Mouse (Mus musculus): ENCODE results near the gene Cdk5r2. TPM values are rescaled to one million over a fixed set of nuclear protein-coding genes. Genes with fewer than 3 reads are reported as not detected.
"Not testable (repeated sequence)": the region's sequence is repeated elsewhere in the genome, so short reads cannot be mapped to it uniquely, and the experiment has no call there.

Cdk5r2 gene
- polyA plus RNA-seq, 1 experiment from 2014 or later = 4.0 TPM

DNA sequence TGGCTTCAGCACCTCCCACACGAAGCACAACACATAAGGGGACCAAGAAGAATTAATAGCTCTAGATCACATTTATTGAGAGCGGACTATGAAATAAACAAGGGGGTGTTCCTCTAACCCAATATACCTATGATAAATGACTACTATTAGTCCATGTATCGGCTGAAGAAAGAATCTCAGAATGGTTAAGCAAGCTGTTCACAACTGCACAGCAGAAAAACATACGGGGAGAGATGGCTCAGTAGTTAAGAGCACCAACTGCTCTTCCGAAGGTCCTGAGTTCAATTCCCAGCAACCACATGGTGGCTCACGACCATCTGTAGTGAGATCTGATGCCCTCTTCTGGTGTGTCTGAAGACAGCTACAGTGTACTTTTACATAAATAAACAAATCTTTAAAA is 38.8 kb upstream of the Cdk5r2 start:
- not testable (repeated sequence) for H3K4me2 ChIP-seq (ENCODE audit: low read depth); H3K27me3 ChIP-seq (ENCODE audit: control insufficient read depth, insufficient read depth, low read length); DNase-seq (ENCODE audit: low spot score); H3K9ac ChIP-seq (ENCODE audit: low read length); ATAC-seq (ENCODE audit: insufficient read depth, low FRiP score, low TSS enrichment); H3K4me1 ChIP-seq (ENCODE audit: control insufficient read depth, insufficient read depth, low read length); H3K4me3 ChIP-seq (ENCODE audit: low read depth, low read length); H3K9me3 ChIP-seq (ENCODE audit: control insufficient read depth, low read length); H3K36me3 ChIP-seq (ENCODE audit: control insufficient read depth, insufficient read depth, low read length); H3K27ac ChIP-seq (ENCODE audit: low read depth, low read length)
- 93% methylated on average over 6 of the region's 6 CpGs for WGBS

DNA sequence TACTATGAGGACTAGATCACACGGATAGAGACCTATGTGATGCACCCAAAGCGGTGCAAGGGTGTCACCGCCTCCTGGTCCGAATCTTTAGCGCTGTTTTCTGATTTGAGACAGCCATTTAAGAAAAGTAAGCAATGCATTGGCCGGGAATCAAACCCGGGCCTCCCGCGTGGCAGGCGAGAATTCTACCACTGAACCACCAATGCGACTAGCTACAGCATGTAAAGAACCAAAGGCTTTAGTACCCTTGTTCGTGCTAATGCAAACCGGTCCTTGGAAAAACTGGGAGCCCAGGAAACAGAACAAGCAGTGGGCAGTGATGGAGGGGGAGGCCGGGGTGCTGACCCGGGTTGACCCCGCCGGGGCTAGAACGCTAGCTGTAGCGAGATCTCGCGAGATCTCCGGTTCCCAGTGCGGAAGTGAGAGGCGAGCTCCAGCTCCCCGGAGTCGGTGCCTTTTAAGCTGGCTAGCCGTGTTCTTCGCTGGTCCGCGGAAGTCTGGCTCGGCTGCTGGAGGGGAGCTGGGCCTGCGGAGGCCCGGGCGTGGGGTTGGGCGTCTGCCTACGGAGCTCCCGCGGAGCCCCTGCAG is 38.0 kb upstream of the Cdk5r2 start:
- peak overlapping the region; percentile 89 for H3K9ac ChIP-seq (ENCODE audit: low read length)
- WGBS = 6% methylated on average over 35 of the region's 38 CpGs
- peak overlapping the region; percentile 78 for H3K4me2 ChIP-seq (ENCODE audit: low read depth)
- peak; percentile 92 for DNase-seq (ENCODE audit: low spot score)
- ATAC-seq (ENCODE audit: insufficient read depth, low FRiP score, low TSS enrichment) = peak; percentile 88
- H3K4me3 ChIP-seq (ENCODE audit: low read depth, low read length) = peak overlapping the region; percentile 65
- H3K27ac ChIP-seq (ENCODE audit: low read depth, low read length) = peak overlapping the region; percentile 88
- H3K27me3 ChIP-seq (ENCODE audit: control insufficient read depth, insufficient read depth, low read length) = no peaks in the 10 kb centered on the region
- H3K4me1 ChIP-seq (ENCODE audit: control insufficient read depth, insufficient read depth, low read length) = no peaks in the 10 kb centered on the region
- no peaks in the 10 kb centered on the region for H3K36me3 ChIP-seq (ENCODE audit: control insufficient read depth, insufficient read depth, low read length)
- no peaks in the 10 kb centered on the region for H3K9me3 ChIP-seq (ENCODE audit: control insufficient read depth, low read length)

DNA sequence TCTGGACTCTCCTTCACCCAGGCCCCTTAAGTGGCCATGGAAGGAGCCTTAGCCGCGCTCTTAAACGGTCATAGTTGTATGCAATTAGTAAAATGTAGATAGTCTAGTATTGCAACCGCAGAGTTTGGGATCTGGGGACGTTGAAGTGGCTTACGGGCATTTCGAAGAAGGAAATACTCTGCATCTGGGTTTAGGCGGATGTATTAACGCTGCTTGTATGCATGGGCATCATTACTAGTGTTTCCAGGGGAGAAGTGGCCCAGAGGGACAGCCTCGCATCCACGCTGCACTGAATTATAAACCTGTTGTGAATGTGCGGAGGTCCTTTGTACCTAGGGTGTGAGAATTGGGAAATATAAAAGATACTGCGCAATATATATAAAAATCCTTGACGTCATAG is 37.5 kb upstream of the Cdk5r2 start:
- Histone ChIP-seq H3K27ac (ENCODE audit: low read depth, low read length) (peak overlapping the region; percentile 88), H3K36me3 (ENCODE audit: control insufficient read depth, insufficient read depth, low read length) (no peaks in the 10 kb centered on the region), H3K4me3 (ENCODE audit: low read depth, low read length) (peak overlapping the region; percentile 65), H3K4me2 (ENCODE audit: low read depth) (peak overlapping the region; percentile 78), H3K27me3 (ENCODE audit: control insufficient read depth, insufficient read depth, low read length) (no peaks in the 10 kb centered on the region), H3K4me1 (ENCODE audit: control insufficient read depth, insufficient read depth, low read length) (no peaks in the 10 kb centered on the region), H3K9me3 (ENCODE audit: control insufficient read depth, low read length) (no peaks in the 10 kb centered on the region), H3K9ac (ENCODE audit: low read length) (peak overlapping the region; percentile 89)
- no peak for ATAC-seq (ENCODE audit: insufficient read depth, low FRiP score, low TSS enrichment)
- 14% methylated on average over 14 of the region's 14 CpGs for WGBS
- DNase-seq (ENCODE audit: low spot score) = no peak

DNA sequence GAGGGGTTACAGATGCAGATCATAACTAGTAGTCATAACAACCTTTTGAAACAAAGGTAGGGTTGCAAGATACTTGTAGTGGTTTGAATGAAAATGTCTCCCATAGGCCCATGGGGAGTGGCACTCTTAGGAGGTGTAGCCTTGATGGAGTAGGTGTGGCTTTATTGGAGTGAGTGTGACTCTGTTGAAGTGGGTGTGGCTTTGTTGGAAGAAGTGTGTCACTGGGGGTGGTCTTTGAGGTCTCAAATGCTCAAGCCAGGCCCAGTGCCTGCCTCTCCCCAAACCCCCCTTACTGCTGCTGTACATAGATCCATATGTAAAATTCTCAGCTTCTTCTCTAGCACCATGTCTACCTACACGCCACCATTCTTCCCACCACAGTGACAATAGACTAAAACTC is 36.2 kb upstream of the Cdk5r2 start:
- no peak for DNase-seq (ENCODE audit: low spot score)
- no peak overlapping the region for H3K4me2 ChIP-seq (ENCODE audit: low read depth)
- H3K9me3 ChIP-seq (ENCODE audit: control insufficient read depth, low read length) = no peaks in the 10 kb centered on the region
- no peaks in the 10 kb centered on the region for H3K27me3 ChIP-seq (ENCODE audit: control insufficient read depth, insufficient read depth, low read length)
- H3K4me3 ChIP-seq (ENCODE audit: low read depth, low read length) = no peak overlapping the region
- H3K4me1 ChIP-seq (ENCODE audit: control insufficient read depth, insufficient read depth, low read length) = no peaks in the 10 kb centered on the region
- no peak overlapping the region for H3K27ac ChIP-seq (ENCODE audit: low read depth, low read length)
- H3K9ac ChIP-seq (ENCODE audit: low read length) = no peak overlapping the region
- 97% methylated on average over 1 of the region's 1 CpGs for WGBS
- H3K36me3 ChIP-seq (ENCODE audit: control insufficient read depth, insufficient read depth, low read length) = no peaks in the 10 kb centered on the region
- ATAC-seq (ENCODE audit: insufficient read depth, low FRiP score, low TSS enrichment) = no peak

DNA sequence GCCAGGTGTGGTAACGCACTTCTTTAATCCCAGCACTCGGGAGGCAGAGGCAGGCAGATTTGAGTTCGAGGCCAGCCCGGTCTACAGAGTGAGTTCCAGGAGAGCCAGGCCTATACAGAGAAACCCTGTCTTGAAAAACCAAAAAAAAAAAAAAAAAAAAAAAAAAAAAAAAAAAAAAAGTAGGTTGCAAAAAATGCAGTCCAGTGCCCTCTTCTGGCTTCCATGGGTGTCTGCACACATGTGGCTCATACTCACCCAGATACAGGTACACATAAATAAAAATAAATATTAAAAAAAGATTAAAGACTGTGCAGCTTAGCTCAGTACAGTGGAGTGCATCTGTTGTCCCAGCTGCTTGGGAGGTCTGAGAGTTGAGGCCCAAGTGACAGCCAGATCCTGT is 31.1 kb upstream of the Cdk5r2 start:
- not testable (repeated sequence) for H3K9me3 ChIP-seq (ENCODE audit: control insufficient read depth, low read length); H3K4me2 ChIP-seq (ENCODE audit: low read depth); H3K4me3 ChIP-seq (ENCODE audit: low read depth, low read length); H3K36me3 ChIP-seq (ENCODE audit: control insufficient read depth, insufficient read depth, low read length); ATAC-seq (ENCODE audit: insufficient read depth, low FRiP score, low TSS enrichment); H3K4me1 ChIP-seq (ENCODE audit: control insufficient read depth, insufficient read depth, low read length); H3K27me3 ChIP-seq (ENCODE audit: control insufficient read depth, insufficient read depth, low read length); H3K9ac ChIP-seq (ENCODE audit: low read length); DNase-seq (ENCODE audit: low spot score); H3K27ac ChIP-seq (ENCODE audit: low read depth, low read length)
- WGBS = 90% methylated on average over 4 of the region's 4 CpGs

DNA sequence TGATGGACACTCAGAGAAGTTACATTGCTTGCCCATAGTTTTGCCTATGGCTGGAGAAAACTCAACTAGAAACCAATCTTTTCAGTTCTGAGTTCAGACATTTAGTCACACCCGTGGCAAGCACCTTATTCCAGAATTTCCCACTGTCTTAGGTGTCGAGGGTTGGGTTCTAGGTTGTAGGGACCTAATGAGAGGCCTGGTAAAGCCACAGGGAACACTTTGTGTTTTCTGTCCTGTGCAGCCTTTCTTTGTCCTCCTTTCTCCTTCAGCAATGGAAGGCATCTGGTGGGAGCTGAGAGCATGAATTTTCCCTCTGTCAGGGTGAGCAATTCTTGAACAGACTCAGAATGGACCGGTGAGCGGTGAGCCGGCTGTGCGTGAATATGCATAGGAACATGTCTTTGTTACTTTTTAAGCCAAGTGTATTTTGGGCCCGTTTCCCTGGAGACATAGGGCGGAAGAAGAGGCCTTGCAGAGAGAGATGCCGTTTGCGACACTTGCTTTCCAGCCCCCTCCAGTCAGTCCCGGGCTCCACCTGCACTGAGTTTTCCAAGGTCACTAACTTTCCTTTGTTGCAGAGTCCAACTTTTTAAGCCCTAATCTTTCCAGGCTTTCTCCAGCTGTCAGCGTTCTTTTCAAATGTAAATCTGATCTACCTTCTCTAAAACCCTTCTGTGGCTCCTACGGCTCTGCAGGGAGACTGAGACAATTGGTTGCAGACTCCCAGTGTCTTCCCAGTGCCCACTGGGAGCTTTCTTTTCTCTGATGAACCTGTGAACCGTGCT is 30.0 kb upstream of the Cdk5r2 start:
- DNase-seq (ENCODE audit: low spot score) = peak; percentile 69
- Histone ChIP-seq H3K36me3 (ENCODE audit: control insufficient read depth, insufficient read depth, low read length) (no peaks in the 10 kb centered on the region), H3K9me3 (ENCODE audit: control insufficient read depth, low read length) (no peaks in the 10 kb centered on the region), H3K27me3 (ENCODE audit: control insufficient read depth, insufficient read depth, low read length) (no peaks in the 10 kb centered on the region), H3K9ac (ENCODE audit: low read length) (no peak overlapping the region), H3K4me1 (ENCODE audit: control insufficient read depth, insufficient read depth, low read length) (peaks cover 6% of the 10 kb centered on the region; the same call in 1 of the 2 replicates), H3K4me2 (ENCODE audit: low read depth) (no peak overlapping the region), H3K27ac (ENCODE audit: low read depth, low read length) (peak overlapping the region; percentile 54), H3K4me3 (ENCODE audit: low read depth, low read length) (no peak overlapping the region)
- 16% methylated on average over 14 of the region's 14 CpGs for WGBS
- peak; percentile 73 for ATAC-seq (ENCODE audit: insufficient read depth, low FRiP score, low TSS enrichment)

DNA sequence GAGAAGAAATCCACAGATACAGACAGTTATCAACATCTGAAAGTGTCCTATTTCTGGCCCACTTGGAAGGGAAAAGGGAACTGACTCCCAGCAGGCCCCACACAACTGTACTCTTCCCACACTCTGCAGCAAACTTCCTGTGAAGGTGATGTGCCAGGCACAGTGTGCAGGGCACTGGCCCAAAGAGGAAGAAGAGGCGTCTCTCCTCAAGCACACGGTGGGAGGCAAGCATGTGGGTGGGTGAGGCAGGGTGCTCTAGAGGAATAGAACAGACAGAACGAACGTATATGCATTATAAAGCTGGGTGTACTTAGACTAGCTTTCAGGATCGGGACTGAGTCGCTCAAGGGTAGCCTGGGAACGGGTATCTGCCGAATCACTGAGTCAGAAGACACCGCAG is 24.7 kb upstream of the Cdk5r2 start:
- ATAC-seq (ENCODE audit: insufficient read depth, low FRiP score, low TSS enrichment) (no peak), DNase-seq (ENCODE audit: low spot score) (no peak)
- Histone ChIP-seq H3K9ac (ENCODE audit: low read length) (no peak overlapping the region), H3K9me3 (ENCODE audit: control insufficient read depth, low read length) (no peaks in the 10 kb centered on the region), H3K27me3 (ENCODE audit: control insufficient read depth, insufficient read depth, low read length) (no peaks in the 10 kb centered on the region), H3K4me3 (ENCODE audit: low read depth, low read length) (no peak overlapping the region), H3K27ac (ENCODE audit: low read depth, low read length) (no peak overlapping the region), H3K36me3 (ENCODE audit: control insufficient read depth, insufficient read depth, low read length) (no peaks in the 10 kb centered on the region), H3K4me1 (ENCODE audit: control insufficient read depth, insufficient read depth, low read length) (peaks cover 5% of the 10 kb centered on the region; the same call in 1 of the 2 replicates), H3K4me2 (ENCODE audit: low read depth) (no peak overlapping the region)
- WGBS = 85% methylated on average over 9 of the region's 9 CpGs

DNA sequence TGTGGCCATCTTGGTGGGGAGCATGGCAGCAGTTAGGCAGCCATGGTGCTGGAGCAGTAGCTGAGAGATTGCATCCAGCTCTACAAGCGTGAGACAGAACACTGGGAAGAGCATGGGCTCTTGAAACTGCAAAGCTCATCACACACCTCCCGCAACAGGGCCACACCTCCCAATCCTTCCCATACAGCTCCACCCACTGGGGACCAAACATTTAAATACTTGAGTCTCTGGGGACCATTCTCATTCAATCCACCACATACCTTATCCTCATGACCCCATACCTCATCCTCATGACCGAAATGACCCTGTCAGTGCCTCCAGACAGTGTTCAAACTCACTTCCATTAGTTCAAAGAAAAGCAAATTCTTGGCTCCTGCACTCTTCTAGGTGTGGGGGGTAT is 21.5 kb upstream of the Cdk5r2 start:
- DNase-seq (ENCODE audit: low spot score) = no peak
- no peak overlapping the region for H3K9ac ChIP-seq (ENCODE audit: low read length)
- H3K4me3 ChIP-seq (ENCODE audit: low read depth, low read length) = no peak overlapping the region
- 0 out of 2 replicates have a peak, but pooled peaks cover 2% of the 10 kb centered on the region for H3K4me1 ChIP-seq (ENCODE audit: control insufficient read depth, insufficient read depth, low read length)
- H3K9me3 ChIP-seq (ENCODE audit: control insufficient read depth, low read length) = no peaks in the 10 kb centered on the region
- no peaks in the 10 kb centered on the region for H3K36me3 ChIP-seq (ENCODE audit: control insufficient read depth, insufficient read depth, low read length)
- no peak for ATAC-seq (ENCODE audit: insufficient read depth, low FRiP score, low TSS enrichment)
- no peaks in the 10 kb centered on the region for H3K27me3 ChIP-seq (ENCODE audit: control insufficient read depth, insufficient read depth, low read length)
- 83% methylated on average over 3 of the region's 3 CpGs for whole genome bisulfite sequencing
- H3K27ac ChIP-seq (ENCODE audit: low read depth, low read length) = no peak overlapping the region
- H3K4me2 ChIP-seq (ENCODE audit: low read depth) = no peak overlapping the region

DNA sequence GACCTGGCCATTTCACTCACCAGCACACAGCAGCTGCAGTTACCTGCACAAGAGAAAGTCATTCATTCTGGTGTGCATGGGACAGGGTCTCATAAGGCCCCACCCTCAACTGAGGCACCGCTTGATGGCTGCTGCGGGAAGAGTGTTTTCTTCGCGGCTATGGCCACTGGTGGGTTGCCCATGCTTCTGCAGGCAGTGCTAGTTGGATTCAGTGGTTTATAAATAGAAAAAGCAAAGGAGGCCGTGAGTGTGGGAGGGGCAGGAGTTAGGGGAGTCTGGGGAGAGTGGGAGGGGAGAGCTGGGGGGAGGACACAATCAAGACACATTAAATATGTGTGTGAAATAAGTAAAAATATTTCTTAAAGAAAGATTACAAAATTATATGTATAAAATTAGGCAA is 11.6 kb upstream of the Cdk5r2 start:
- DNase-seq (ENCODE audit: low spot score) (no peak), ATAC-seq (ENCODE audit: insufficient read depth, low FRiP score, low TSS enrichment) (no peak)
- Histone ChIP-seq H3K27ac (ENCODE audit: low read depth, low read length) (no peak overlapping the region), H3K27me3 (ENCODE audit: control insufficient read depth, insufficient read depth, low read length) (no peaks in the 10 kb centered on the region), H3K4me1 (ENCODE audit: control insufficient read depth, insufficient read depth, low read length) (no peaks in the 10 kb centered on the region), H3K4me2 (ENCODE audit: low read depth) (no peak overlapping the region), H3K36me3 (ENCODE audit: control insufficient read depth, insufficient read depth, low read length) (no peaks in the 10 kb centered on the region), H3K4me3 (ENCODE audit: low read depth, low read length) (no peak overlapping the region), H3K9me3 (ENCODE audit: control insufficient read depth, low read length) (no peaks in the 10 kb centered on the region), H3K9ac (ENCODE audit: low read length) (no peak overlapping the region)
- WGBS = 85% methylated on average over 5 of the region's 5 CpGs
